Mouse (Mus musculus) stomach, postnatal 0 days (tissue): Measurements from ENCODE around the gene Cacng8. TPM values are rescaled to one million over a fixed set of nuclear protein-coding genes. Genes with fewer than 3 reads are reported as not detected.

Source experiments
- ATAC-seq: fragments of 200-750 bp; cut with Nextera tagmentation; 2 replicates; pipeline ENCODE4 v1.8.0; 2017; ENCODE audit not compliant: low FRiP score, low TSS enrichment
- DNase-seq: peaks from one replicate; pipeline ENCODE4 v3.0.0-alpha.2; 2016; ENCODE audit warnings: low spot score
- H3K27ac ChIP-seq: fragments of 300-500 bp; sonication (generic); replicated peaks from 2 replicates; pipeline ENCODE4 v1.5.1; 2014; ENCODE audit warnings: mild to moderate bottlenecking, control low read depth
- H3K27me3 ChIP-seq: fragments of 300-500 bp; sonication (generic); 2 replicates; pipeline ENCODE4 v1.6.1; 2014; ENCODE audit warnings: low read length; ENCODE audit not compliant: control insufficient read depth, insufficient read depth
- H3K36me3 ChIP-seq: fragments of 300-500 bp; sonication (generic); 2 replicates; pipeline ENCODE4 v1.6.1; 2014; ENCODE audit warnings: low read length, mixed read lengths; ENCODE audit not compliant: control insufficient read depth, insufficient read depth
- H3K4me1 ChIP-seq: fragments of 300-500 bp; sonication (generic); replicated peaks from 2 replicates; pipeline ENCODE4 v1.6.1; 2014; ENCODE audit warnings: antibody characterized with exemption; ENCODE audit not compliant: control insufficient read depth, insufficient read depth
- H3K4me2 ChIP-seq: fragments of 300-500 bp; sonication (generic); replicated peaks from 2 replicates; pipeline ENCODE4 v1.6.1; 2014; ENCODE audit warnings: low read depth, mild to moderate bottlenecking, control low read depth, moderate library complexity
- H3K4me3 ChIP-seq: fragments of 300-500 bp; sonication (generic); 2 replicates; pipeline ENCODE4 v1.5.1; 2014; ENCODE audit warnings: low read depth, low read length, control low read depth
- H3K9ac ChIP-seq: fragments of 300-500 bp; sonication (generic); 2 replicates; pipeline ENCODE4 v1.6.1; 2014; ENCODE audit warnings: mild to moderate bottlenecking, low read length, control low read depth, mixed read lengths
- H3K9me3 ChIP-seq: fragments of 300-500 bp; sonication (generic); 2 replicates; pipeline ENCODE4 v1.6.1; 2016; ENCODE audit warnings: low read length; ENCODE audit not compliant: control insufficient read depth
- CTCF ChIP-seq: IDR thresholded peaks from 2 replicates; pipeline ENCODE4 v1.5.1; 2016; ENCODE audit warnings: antibody characterized with exemption, low read depth, mild to moderate bottlenecking, moderate library complexity
- EP300 ChIP-seq: optimal IDR thresholded peaks from 2 replicates; pipeline ENCODE3; 2016; ENCODE audit warnings: antibody characterized with exemption
- WGBS: fragments of 180-500 bp; shearing (Covaris S2); extraction: QIAGEN DNeasy Blood & Tissue Kit; methylation state at CpG from one replicate; pipeline ENCODE4 v1.1.7; 2014; 5-methylcytosine and 5-hydroxymethylcytosine counted together
- polyA plus RNA-seq: library from polyadenylated mRNA; unstranded; fragments of >200 nt; fragmentation: Nextera tagmentation; extraction: Ambion mirVana; gene quantifications from 2 replicates; pipeline ENCODE4 v1.2.1, GENCODE M21; 2015

The Cacng8 gene
- polyA plus RNA-seq, 1 experiment from 2014 or later, result 0.35 TPM

GRCm38 (mm10) chr7:3368311-3368710 lies 22.2 kb upstream of the Cacng8 start:
- ATAC-seq, result no peak
- Histone ChIP-seq H3K27ac (no peak overlapping the region), H3K9me3 (no peaks in the 10 kb centered on the region), H3K27me3 (no peaks in the 10 kb centered on the region), H3K9ac (no peak overlapping the region), H3K4me1 (no peaks in the 10 kb centered on the region), H3K4me2 (no peak overlapping the region), H3K36me3 (no peaks in the 10 kb centered on the region), H3K4me3 (no peak overlapping the region)
- 38% methylated on average over 12 of the region's 12 CpGs for WGBS
- DNase-seq, result no peak
- no peak for TF ChIP-seq EP300
- no peak for TF ChIP-seq CTCF

GRCm38 (mm10) chr7:3369189-3369588 lies 21.3 kb upstream of the Cacng8 start:
- H3K27me3 ChIP-seq, result no peaks in the 10 kb centered on the region
- no peak overlapping the region for H3K9ac ChIP-seq
- no peak overlapping the region for H3K4me2 ChIP-seq
- no peak overlapping the region for H3K27ac ChIP-seq
- ATAC-seq (no peak), DNase-seq (no peak)
- TF ChIP-seq CTCF (no peak), EP300 (no peak)
- WGBS, result 63% methylated on average over 6 of the region's 6 CpGs
- H3K4me1 ChIP-seq, result no peaks in the 10 kb centered on the region
- no peak overlapping the region for H3K4me3 ChIP-seq
- no peaks in the 10 kb centered on the region for H3K36me3 ChIP-seq
- H3K9me3 ChIP-seq, result no peaks in the 10 kb centered on the region

- no peaks in the 10 kb centered on the region for H3K9me3 ChIP-seq
- H3K36me3 ChIP-seq, result no peaks in the 10 kb centered on the region
- no peak overlapping the region for H3K4me3 ChIP-seq
- H3K9ac ChIP-seq, result no peak overlapping the region
- ATAC-seq, result no peak
- H3K4me2 ChIP-seq, result no peak overlapping the region
- DNase-seq, result no peak
- no peaks in the 10 kb centered on the region for H3K4me1 ChIP-seq
- H3K27me3 ChIP-seq, result no peaks in the 10 kb centered on the region
- 36% methylated on average over 4 of the region's 4 CpGs for WGBS
- no peak overlapping the region for H3K27ac ChIP-seq
- TF ChIP-seq EP300 (no peak), CTCF (no peak)
Measured at GRCm38 (mm10) chr7:3370407-3370806, 20.1 kb upstream of the Cacng8 start.

- whole genome bisulfite sequencing, result 53% methylated on average over 2 of the region's 2 CpGs
Measured at GRCm38 (mm10) chr7:3372376-3372775, 18.1 kb upstream of the Cacng8 start.

GRCm38 (mm10) chr7:3373754-3374153 lies 16.7 kb upstream of the Cacng8 start:
- TF ChIP-seq EP300 (no peak), CTCF (no peak)
- Histone ChIP-seq H3K27me3 (no peaks in the 10 kb centered on the region), H3K4me3 (no peak overlapping the region), H3K9ac (no peak overlapping the region), H3K9me3 (no peaks in the 10 kb centered on the region), H3K4me2 (no peak overlapping the region), H3K4me1 (no peaks in the 10 kb centered on the region), H3K36me3 (no peaks in the 10 kb centered on the region), H3K27ac (no peak overlapping the region)
- no peak for DNase-seq
- ATAC-seq, result no peak
- 80% methylated on average over 8 of the region's 8 CpGs for WGBS

More at GRCm38 (mm10) chr7:3372376-3372775, 18.1 kb upstream of the Cacng8 start:
- Histone ChIP-seq H3K27me3 (no peaks in the 10 kb centered on the region), H3K36me3 (no peaks in the 10 kb centered on the region), H3K9ac (no peak overlapping the region), H3K4me1 (no peaks in the 10 kb centered on the region), H3K9me3 (no peaks in the 10 kb centered on the region), H3K27ac (no peak overlapping the region), H3K4me2 (no peak overlapping the region), H3K4me3 (no peak overlapping the region)
- no peak for DNase-seq
- no peak for ATAC-seq
- TF ChIP-seq CTCF (no peak), EP300 (no peak)

- TF ChIP-seq EP300 (no peak), CTCF (peak; percentile 72)
- WGBS, result 38% methylated on average over 4 of the region's 4 CpGs
- no peak overlapping the region for H3K4me2 ChIP-seq
- H3K36me3 ChIP-seq, result no peaks in the 10 kb centered on the region
- no peaks in the 10 kb centered on the region for H3K9me3 ChIP-seq
- H3K9ac ChIP-seq, result no peak overlapping the region
- DNase-seq, result peak; percentile 61
- no peak overlapping the region for H3K27ac ChIP-seq
- H3K4me3 ChIP-seq, result no peak overlapping the region
- ATAC-seq, result peak; percentile 38; the same call in 1 of the 2 replicates
- no peaks in the 10 kb centered on the region for H3K4me1 ChIP-seq
- no peaks in the 10 kb centered on the region for H3K27me3 ChIP-seq
Measured at GRCm38 (mm10) chr7:3376831-3377230, 13.7 kb upstream of the Cacng8 start.
